In genomic region chr16:52186731-52187130, GRCm38 (mm10) we compare ENCODE assay signal across 13 mouse cellular contexts.
DNase-seq lines count a peak whose midpoint lies in the region; ATAC-seq and TF ChIP-seq lines count a peak whose summit lies in the region.
"Had no signal": no experiment of that assay in that cellular context is flagged by ENCODE, and none has a peak within 500 bp of the region (broad histone marks: within the 10 kb centered on the region; RNA-seq: fewer than 3 reads in every experiment).

No protein-coding gene starts in this region.

- TF ChIP-seq CTCF in intestine, postnatal 0 days (IDR thresholded peaks at IDR 0.05; ENCODE audit: low read depth): no peak

- 71% methylated on average over 10 of the region's 10 CpGs for WGBS in embryonic facial prominence, embryonic 14.5 days
- WGBS in embryonic facial prominence, embryonic 10.5 days: 89% methylated on average over 10 of the region's 10 CpGs
- 69% methylated on average over 10 of the region's 10 CpGs for WGBS in kidney, embryonic 16.5 days
- 53% methylated on average over 10 of the region's 10 CpGs for WGBS in intestine, postnatal 0 days

- H3K9me3 ChIP-seq in embryonic facial prominence, embryonic 14.5 days (ENCODE audit: control insufficient read depth, low read length): no peaks in the 10 kb centered on the region
- H3K9me3 ChIP-seq in embryonic facial prominence, embryonic 10.5 days: no peaks in the 10 kb centered on the region
- no peaks in the 10 kb centered on the region for H3K9me3 ChIP-seq in kidney, embryonic 16.5 days (ENCODE audit: low read length)
- no peaks in the 10 kb centered on the region for H3K9me3 ChIP-seq in intestine, postnatal 0 days (ENCODE audit: control insufficient read depth)
- H3K9me3 ChIP-seq: liver, embryonic 12.5 days; midbrain, embryonic 10.5 days had no signal

- H3K27ac ChIP-seq in embryonic facial prominence, embryonic 14.5 days (replicated peaks; ENCODE audit: low read depth, low read length): no peak overlapping the region
- H3K27ac ChIP-seq in embryonic facial prominence, embryonic 10.5 days (replicated peaks): no peak overlapping the region
- H3K27ac ChIP-seq in kidney, embryonic 16.5 days (ENCODE audit: low read length): 0 out of 2 replicates have a peak overlapping the region, but pooled peaks have one; percentile 14
- H3K27ac ChIP-seq in intestine, postnatal 0 days (ENCODE audit: low read depth, low read length): no peak overlapping the region
- H3K27ac ChIP-seq: left cerebral cortex, adult 2 months; liver, embryonic 12.5 days; midbrain, embryonic 10.5 days had no signal

- peak; percentile 67 for DNase-seq in embryonic facial prominence, embryonic 14.5 days (ENCODE audit: low spot score)
- no peak for DNase-seq in embryonic facial prominence, embryonic 10.5 days (ENCODE audit: low spot score)
- no peak for DNase-seq in kidney, adult 11 months
- DNase-seq in fat pad, adult 2 months (ENCODE audit: extremely low read depth, low read depth, low spot score): peak; percentile 28
- DNase-seq in lung, postnatal 10 days: peak; percentile 73
- no peak for DNase-seq in embryo, embryonic 9.5 days (ENCODE audit: extremely low spot score)
- DNase-seq: B cell, adult 2 months had no signal

- no peak for ATAC-seq in embryonic facial prominence, embryonic 14.5 days (ENCODE audit: low read depth)
- no peak for ATAC-seq in kidney, embryonic 16.5 days (ENCODE audit: low FRiP score, low TSS enrichment)
- no peak for ATAC-seq in intestine, postnatal 0 days
- ATAC-seq: activated CD4-positive, CD25-positive, alpha-beta regulatory T cell, adult 4 months; liver, embryonic 12.5 days had no signal

- H3K4me3 ChIP-seq in embryonic facial prominence, embryonic 14.5 days (ENCODE audit: low read depth, low read length): no peak overlapping the region
- H3K4me3 ChIP-seq in embryonic facial prominence, embryonic 10.5 days: no peak overlapping the region
- no peak overlapping the region for H3K4me3 ChIP-seq in kidney, embryonic 16.5 days (ENCODE audit: low read length)
- H3K4me3 ChIP-seq in intestine, postnatal 0 days (ENCODE audit: low read depth, low read length): no peak overlapping the region
- H3K4me3 ChIP-seq: left cerebral cortex, adult 2 months; liver, embryonic 12.5 days; midbrain, embryonic 10.5 days had no signal

- H3K27me3 ChIP-seq in embryonic facial prominence, embryonic 14.5 days (replicated peaks; ENCODE audit: control insufficient read depth, insufficient read depth, low read length): no peaks in the 10 kb centered on the region
- no peaks in the 10 kb centered on the region for H3K27me3 ChIP-seq in embryonic facial prominence, embryonic 10.5 days (replicated peaks; ENCODE audit: low read depth, poor library complexity, severe bottlenecking)
- no peaks in the 10 kb centered on the region for H3K27me3 ChIP-seq in kidney, embryonic 16.5 days (ENCODE audit: insufficient read depth, low read length)
- H3K27me3 ChIP-seq in intestine, postnatal 0 days (replicated peaks; ENCODE audit: control insufficient read depth, insufficient read depth, low read length): no peaks in the 10 kb centered on the region
- H3K27me3 ChIP-seq: liver, embryonic 12.5 days had no signal

- no peaks in the 10 kb centered on the region for H3K4me1 ChIP-seq in embryonic facial prominence, embryonic 14.5 days (ENCODE audit: control insufficient read depth, insufficient read depth, low read length)
- no peaks in the 10 kb centered on the region for H3K4me1 ChIP-seq in embryonic facial prominence, embryonic 10.5 days
- no peaks in the 10 kb centered on the region; the same call in 1 of the 2 replicates for H3K4me1 ChIP-seq in kidney, embryonic 16.5 days (ENCODE audit: insufficient read depth, low read length)
- H3K4me1 ChIP-seq in intestine, postnatal 0 days (replicated peaks; ENCODE audit: control insufficient read depth, insufficient read depth, low read length): no peaks in the 10 kb centered on the region
- H3K4me1 ChIP-seq: liver, embryonic 12.5 days; midbrain, embryonic 10.5 days had no signal

- H3K9ac ChIP-seq in embryonic facial prominence, embryonic 14.5 days (ENCODE audit: low read depth, low read length): no peak overlapping the region
- no peak overlapping the region for H3K9ac ChIP-seq in kidney, embryonic 16.5 days (replicated peaks; ENCODE audit: low read length)
- no peak overlapping the region for H3K9ac ChIP-seq in intestine, postnatal 0 days (ENCODE audit: low read depth, low read length)
- H3K9ac ChIP-seq: liver, embryonic 12.5 days had no signal

- peaks cover 56% of the 10 kb centered on the region for H3K36me3 ChIP-seq in embryonic facial prominence, embryonic 14.5 days (ENCODE audit: control insufficient read depth, insufficient read depth, low read length)
- peaks cover 87% of the 10 kb centered on the region for H3K36me3 ChIP-seq in embryonic facial prominence, embryonic 10.5 days (replicated peaks)
- H3K36me3 ChIP-seq in kidney, embryonic 16.5 days (ENCODE audit: insufficient read depth, low read length): peaks cover 45% of the 10 kb centered on the region
- peaks cover 37% of the 10 kb centered on the region for H3K36me3 ChIP-seq in intestine, postnatal 0 days (ENCODE audit: control insufficient read depth, insufficient read depth)

- no peak overlapping the region for H3K4me2 ChIP-seq in embryonic facial prominence, embryonic 14.5 days (ENCODE audit: low read depth, low read length)
- no peak overlapping the region for H3K4me2 ChIP-seq in kidney, embryonic 16.5 days (replicated peaks; ENCODE audit: low read depth, low read length)
- H3K4me2 ChIP-seq in intestine, postnatal 0 days (replicated peaks; ENCODE audit: low read depth): no peak overlapping the region
- H3K4me2 ChIP-seq: liver, embryonic 12.5 days had no signal

Comparison
In these comparisons a context has a peak if more than half of its experiments do, and no peak if none do; other contexts are left out.
1. DNase-seq: peak in embryonic facial prominence, embryonic 14.5 days (single experiment), fat pad, adult 2 months (single experiment) and lung, postnatal 10 days (single experiment); none in embryonic facial prominence, embryonic 10.5 days (single experiment), kidney, adult 11 months (single experiment) and embryo, embryonic 9.5 days (single experiment).